Mouse (Mus musculus) CH12.LX (cell line): ENCODE measurements around the gene Il2rb.

ENCODE experiments used
- CHD1 ChIP-seq: IDR thresholded peaks from 2 replicates; pipeline ENCODE4 v1.6.1; 2012; ENCODE audit warnings: low read depth, low read length, improper control_type of control experiment, inconsistent platforms
- NELFE ChIP-seq: IDR thresholded peaks from 2 replicates; pipeline ENCODE4 v1.6.1; 2011; ENCODE audit warnings: low read depth, low read length, improper control_type of control experiment
- POLR2A ChIP-seq: IDR thresholded peaks from 2 replicates; pipeline ENCODE4 v1.6.1; 2011; ENCODE audit warnings: low read depth, mild to moderate bottlenecking, improper control_type of control experiment, low read length

DNA sequence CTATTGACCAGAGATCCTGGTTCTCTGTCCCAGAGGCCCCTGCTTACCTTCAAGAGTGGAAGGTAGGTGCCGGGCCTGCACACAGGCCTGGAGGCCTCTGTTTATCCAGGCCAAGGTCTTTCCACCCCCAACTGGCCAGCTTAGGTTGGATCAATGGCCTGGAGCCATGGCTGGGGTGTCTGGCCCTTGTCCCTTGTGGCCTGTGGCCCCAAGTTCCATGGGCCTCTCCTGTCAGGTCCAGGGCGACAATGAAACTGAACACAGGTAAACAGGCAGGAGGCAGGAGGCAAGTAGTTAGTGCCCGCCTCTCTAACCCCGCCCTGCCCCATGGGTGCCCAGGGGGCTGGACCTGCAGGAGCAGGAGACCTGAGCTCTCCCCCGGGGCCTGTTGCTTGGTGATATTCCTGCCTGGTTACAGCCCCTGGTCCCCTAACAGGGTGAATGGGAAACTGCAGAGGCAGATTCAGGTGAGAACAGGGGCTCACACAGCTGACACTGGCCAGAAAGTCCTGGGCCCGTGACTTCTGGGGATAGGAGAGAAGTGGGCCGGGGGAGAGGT, 26.6 kb downstream of the Il2rb start, which contains the start of gene Tmprss6:
- TF ChIP-seq POLR2A (no peak), CHD1 (no peak), NELFE (no peak)
